Mouse (Mus musculus): ENCODE measurements around the gene Olr1.

- TF ChIP-seq CTCF (conservative IDR thresholded peaks at IDR 0.05; ENCODE audit: insufficient read depth, insufficient read length, low read depth, low read length) (no peak), POLR2A (IDR thresholded peaks at IDR 0.05; ENCODE audit: low read depth, low read length) (no peak)
These were observed 22.6 kb upstream of the Olr1 start for GRCm38 (mm10) chr6:129529605-129530004.

All from kidney, adult 2 months (tissue).